In genomic region chr13:38776546-38776945, GRCm38 (mm10) we compare ENCODE assay signal across 21 mouse cellular contexts.
DNase-seq lines count a peak whose midpoint lies in the region; ATAC-seq lines count a peak whose summit lies in the region.
"Had no signal": no experiment of that assay in that cellular context is flagged by ENCODE, and none has a peak within 500 bp of the region (broad histone marks: within the 10 kb centered on the region; RNA-seq: fewer than 3 reads in every experiment).

No protein-coding gene starts in this region.

- no peaks in the 10 kb centered on the region for H3K36me3 ChIP-seq in limb, embryonic 11.5 days (ENCODE audit: control insufficient read depth, insufficient read depth, low read length)
- no peaks in the 10 kb centered on the region for H3K36me3 ChIP-seq in limb, embryonic 10.5 days
- H3K36me3 ChIP-seq: embryonic facial prominence, embryonic 10.5 days; embryonic facial prominence, embryonic 12.5 days; forebrain, embryonic 15.5 days had no signal

- no peaks in the 10 kb centered on the region for H3K9me3 ChIP-seq in limb, embryonic 11.5 days (ENCODE audit: control insufficient read depth, low read length)
- no peaks in the 10 kb centered on the region for H3K9me3 ChIP-seq in limb, embryonic 10.5 days (replicated peaks)
- H3K9me3 ChIP-seq: embryonic facial prominence, embryonic 10.5 days; embryonic facial prominence, embryonic 12.5 days; forebrain, embryonic 13.5 days; forebrain, embryonic 15.5 days had no signal

- WGBS in limb, embryonic 11.5 days: 33% methylated on average over 3 of the region's 3 CpGs
- 34% methylated on average over 3 of the region's 3 CpGs for WGBS in limb, embryonic 10.5 days

- H3K27me3 ChIP-seq in limb, embryonic 11.5 days (ENCODE audit: control insufficient read depth, insufficient read depth, low read length): no peaks in the 10 kb centered on the region
- no peaks in the 10 kb centered on the region; the same call in 1 of the 2 replicates for H3K27me3 ChIP-seq in limb, embryonic 10.5 days (ENCODE audit: low read depth, poor library complexity, severe bottlenecking)
- H3K27me3 ChIP-seq: embryonic facial prominence, embryonic 12.5 days; forebrain, embryonic 13.5 days; forebrain, embryonic 15.5 days had no signal

- no peak overlapping the region for H3K4me3 ChIP-seq in limb, embryonic 11.5 days (ENCODE audit: low read depth, low read length)
- no peak overlapping the region for H3K4me3 ChIP-seq in limb, embryonic 10.5 days
- H3K4me3 ChIP-seq: embryonic facial prominence, embryonic 10.5 days; embryonic facial prominence, embryonic 12.5 days; forebrain, embryonic 13.5 days; forebrain, embryonic 15.5 days had no signal

- no peak overlapping the region for H3K9ac ChIP-seq in limb, embryonic 11.5 days (ENCODE audit: low read length)
- H3K9ac ChIP-seq: embryonic facial prominence, embryonic 12.5 days; forebrain, embryonic 13.5 days; forebrain, embryonic 15.5 days; forebrain, postnatal 0 days had no signal

- 0 out of 2 replicates have a peak, but pooled peaks have one; percentile 39 for ATAC-seq in limb, embryonic 11.5 days (ENCODE audit: insufficient number of reproducible peaks, low FRiP score, low TSS enrichment, low read depth)
- ATAC-seq: activated CD4-positive, CD25-positive, alpha-beta regulatory T cell, adult 4 months; forebrain, embryonic 13.5 days; forebrain, embryonic 15.5 days; forebrain, postnatal 0 days had no signal

- DNase-seq in embryo, embryonic 10.5 days (ENCODE audit: low spot score): peak; percentile 22
- DNase-seq in embryo, embryonic 11 days: no peak
- no peak for DNase-seq in limb, embryonic 11.5 days (ENCODE audit: low spot score)
- no peak for DNase-seq in limb, embryonic 10.5 days (ENCODE audit: low spot score)
- peak; percentile 75 for DNase-seq in forelimb bud, embryonic 11.5 days (ENCODE audit: low read depth, low spot score)
- DNase-seq in liver: no peak
- no peak for DNase-seq in left cerebral cortex, adult 8-10 months (ENCODE audit: low spot score in 2 of 2)
- DNase-seq: adrenal gland, adult 8-10 months; adrenal gland, postnatal 14 days; adrenal gland, postnatal 36 days; cerebellum, adult 11-12 months; cerebellum, adult 2 months; cerebellum, adult 9-10 months; cerebellum, postnatal 10 days; cerebellum, postnatal 25 days; forebrain, postnatal 0 days had no signal

- 0 out of 2 replicates have a peak, but pooled peaks cover 3% of the 10 kb centered on the region for H3K4me1 ChIP-seq in limb, embryonic 11.5 days (ENCODE audit: control insufficient read depth, insufficient read depth, low read length)
- H3K4me1 ChIP-seq in limb, embryonic 10.5 days: peaks cover 45% of the 10 kb centered on the region
- H3K4me1 ChIP-seq: forebrain, embryonic 13.5 days; forebrain, embryonic 15.5 days had no signal

- no peak overlapping the region for H3K27ac ChIP-seq in limb, embryonic 11.5 days (replicated peaks; ENCODE audit: low read depth, low read length)
- no peak overlapping the region for H3K27ac ChIP-seq in limb, embryonic 10.5 days
- H3K27ac ChIP-seq: embryonic facial prominence, embryonic 10.5 days; embryonic facial prominence, embryonic 12.5 days; forebrain, embryonic 13.5 days; forebrain, embryonic 15.5 days had no signal

- no peak overlapping the region for H3K4me2 ChIP-seq in limb, embryonic 11.5 days (ENCODE audit: low read depth, severe bottlenecking)
- H3K4me2 ChIP-seq: embryonic facial prominence, embryonic 12.5 days; forebrain, embryonic 13.5 days; forebrain, embryonic 15.5 days had no signal

Comparison
In these comparisons a context has a peak if more than half of its experiments do, and no peak if none do; other contexts are left out.
1. DNase-seq: peak in embryo, embryonic 10.5 days (single experiment) and forelimb bud, embryonic 11.5 days (single experiment); none in embryo, embryonic 11 days (single experiment), limb, embryonic 11.5 days (single experiment), limb, embryonic 10.5 days (single experiment), liver (single experiment) and left cerebral cortex, adult 8-10 months (0 of 2).